Mouse (Mus musculus) E14TG2a.4 (cell line): Measurements from ENCODE around the gene H2-Ob.

ENCODE experiments used
- CTCF ChIP-seq: conservative IDR thresholded peaks from 2 replicates; pipeline ENCODE4 v1.5.1; 2014; ENCODE audit warnings: low read length
- NANOG ChIP-seq: IDR thresholded peaks from 2 replicates; pipeline ENCODE4 v1.6.1; 2014; ENCODE audit warnings: borderline replicate concordance, low read length, mixed read lengths

- TF ChIP-seq CTCF = no peak
- TF ChIP-seq NANOG = no peak
Observed at GRCm38 (mm10) chr17:34244656-34245055, 6.0 kb downstream of the H2-Ob start.
